Mouse (Mus musculus): Measurements from ENCODE around the gene Fam155a.
"Not testable (repeated sequence)": the region's sequence is repeated elsewhere in the genome, so short reads cannot be mapped to it uniquely, and the experiment has no call there.

Gene Fam155a

GRCm38 (mm10) chr8:9709791-9710190, 61.2 kb downstream of the Fam155a start:
- in situ Hi-C loops (cut with MboI; ENCODE audit: low pct_unique_long_range_greater_than_20kb in 1 of 2, low sequenced_read_pairs in 2 of 2, unreplicated experiment in 1 of 2) = no loop called here

- in situ Hi-C loops (cut with MboI; ENCODE audit: low pct_unique_long_range_greater_than_20kb in 1 of 2, low sequenced_read_pairs in 2 of 2, unreplicated experiment in 1 of 2) = no loop called here
Measured at GRCm38 (mm10) chr8:9707433-9707832, 63.5 kb downstream of the Fam155a start.

- in situ Hi-C loops (cut with MboI; ENCODE audit: low pct_unique_long_range_greater_than_20kb in 1 of 2, low sequenced_read_pairs in 2 of 2, unreplicated experiment in 1 of 2) = no loop called here
Measured at GRCm38 (mm10) chr8:9694794-9695193, 76.2 kb downstream of the Fam155a start.

- in situ Hi-C loops (cut with MboI; ENCODE audit: low pct_unique_long_range_greater_than_20kb in 1 of 2, low sequenced_read_pairs in 2 of 2, unreplicated experiment in 1 of 2) = no loop called here
Measured at GRCm38 (mm10) chr8:9692370-9692769, 78.6 kb downstream of the Fam155a start.

- in situ Hi-C loops (cut with MboI; ENCODE audit: low pct_unique_long_range_greater_than_20kb in 1 of 2, low sequenced_read_pairs in 2 of 2, unreplicated experiment in 1 of 2) = not testable (repeated sequence)
Measured at GRCm38 (mm10) chr8:9660014-9660413, 110.9 kb downstream of the Fam155a start.

- in situ Hi-C loops (cut with MboI; ENCODE audit: low pct_unique_long_range_greater_than_20kb in 1 of 2, low sequenced_read_pairs in 2 of 2, unreplicated experiment in 1 of 2) = no loop called here
Measured at GRCm38 (mm10) chr8:9656901-9657300, 114.1 kb downstream of the Fam155a start.

GRCm38 (mm10) chr8:9654826-9655225, 116.1 kb downstream of the Fam155a start:
- in situ Hi-C loops (cut with MboI; ENCODE audit: low pct_unique_long_range_greater_than_20kb in 1 of 2, low sequenced_read_pairs in 2 of 2, unreplicated experiment in 1 of 2) = no loop called here

GRCm38 (mm10) chr8:9653643-9654042, 117.3 kb downstream of the Fam155a start:
- in situ Hi-C loops (cut with MboI; ENCODE audit: low pct_unique_long_range_greater_than_20kb in 1 of 2, low sequenced_read_pairs in 2 of 2, unreplicated experiment in 1 of 2) = no loop called here

- in situ Hi-C loops (cut with MboI; ENCODE audit: low pct_unique_long_range_greater_than_20kb in 1 of 2, low sequenced_read_pairs in 2 of 2, unreplicated experiment in 1 of 2) = no loop called here
Measured at GRCm38 (mm10) chr8:9638162-9638561, 132.8 kb downstream of the Fam155a start.

- in situ Hi-C loops (cut with MboI; ENCODE audit: low pct_unique_long_range_greater_than_20kb in 1 of 2, low sequenced_read_pairs in 2 of 2, unreplicated experiment in 1 of 2) = no loop called here
Measured at GRCm38 (mm10) chr8:9635240-9635639, 135.7 kb downstream of the Fam155a start.

- in situ Hi-C loops (cut with MboI; ENCODE audit: low pct_unique_long_range_greater_than_20kb in 1 of 2, low sequenced_read_pairs in 2 of 2, unreplicated experiment in 1 of 2) = no loop called here
Measured at GRCm38 (mm10) chr8:9607086-9607701, 163.8 kb downstream of the Fam155a start.

- in situ Hi-C loops (cut with MboI; ENCODE audit: low pct_unique_long_range_greater_than_20kb in 1 of 2, low sequenced_read_pairs in 2 of 2, unreplicated experiment in 1 of 2) = loop anchor here in 1 of 2 experiments (25.0 kb wide), 1 partner anchor 359 kb away; no protein-coding TSS in a partner anchor
Measured at GRCm38 (mm10) chr8:9596003-9596402, 175.0 kb downstream of the Fam155a start.

- in situ Hi-C loops (cut with MboI; ENCODE audit: low pct_unique_long_range_greater_than_20kb in 1 of 2, low sequenced_read_pairs in 2 of 2, unreplicated experiment in 1 of 2) = loop anchor here in 1 of 2 experiments (25.0 kb wide), 1 partner anchor 345 kb away; no protein-coding TSS in a partner anchor
Measured at GRCm38 (mm10) chr8:9581836-9582235, 189.1 kb downstream of the Fam155a start.

- in situ Hi-C loops (cut with MboI; ENCODE audit: low pct_unique_long_range_greater_than_20kb in 1 of 2, low sequenced_read_pairs in 2 of 2, unreplicated experiment in 1 of 2) = loop anchor here in 1 of 2 experiments (25.0 kb wide), 1 partner anchor 343 kb away; no protein-coding TSS in a partner anchor
Measured at GRCm38 (mm10) chr8:9580192-9580591, 190.8 kb downstream of the Fam155a start.

GRCm38 (mm10) chr8:9571977-9572376, 199.0 kb downstream of the Fam155a start:
- in situ Hi-C loops (cut with MboI; ENCODE audit: low pct_unique_long_range_greater_than_20kb in 1 of 2, low sequenced_read_pairs in 2 of 2, unreplicated experiment in 1 of 2) = no loop called here

GRCm38 (mm10) chr8:9569516-9570170, 201.3 kb downstream of the Fam155a start:
- in situ Hi-C loops (cut with MboI; ENCODE audit: low pct_unique_long_range_greater_than_20kb in 1 of 2, low sequenced_read_pairs in 2 of 2, unreplicated experiment in 1 of 2) = no loop called here

GRCm38 (mm10) chr8:9549199-9549598, 221.8 kb downstream of the Fam155a start:
- in situ Hi-C loops (cut with MboI; ENCODE audit: low pct_unique_long_range_greater_than_20kb in 1 of 2, low sequenced_read_pairs in 2 of 2, unreplicated experiment in 1 of 2) = no loop called here

- in situ Hi-C loops (cut with MboI; ENCODE audit: low pct_unique_long_range_greater_than_20kb in 1 of 2, low sequenced_read_pairs in 2 of 2, unreplicated experiment in 1 of 2) = no loop called here
Measured at GRCm38 (mm10) chr8:9547558-9547954, 223.4 kb downstream of the Fam155a start.

- in situ Hi-C loops (cut with MboI; ENCODE audit: low pct_unique_long_range_greater_than_20kb in 1 of 2, low sequenced_read_pairs in 2 of 2, unreplicated experiment in 1 of 2) = no loop called here
Measured at GRCm38 (mm10) chr8:9546919-9547557, 223.9 kb downstream of the Fam155a start.
